Mouse (Mus musculus) forebrain, embryonic 11.5 days (tissue): ENCODE measurements at regions not wholly inside any gene's neighbourhood (a gene's known extent, or its start where the extent isn't known, plus 50 kb on each side); places are given as distances from the start of the nearest gene placed in this dataset.

Source experiments
- ATAC-seq: fragments of 200-750 bp; cut with Nextera tagmentation; replicated peaks from 2 replicates; pipeline ENCODE4 v1.8.0; 2017; ENCODE audit warnings: moderate TSS enrichment; ENCODE audit not compliant: low FRiP score
- DNase-seq: peaks from one replicate; pipeline ENCODE4 v3.0.0-alpha.2; 2017; ENCODE audit warnings: low spot score
- H3K27ac ChIP-seq: fragments of 300-500 bp; sonication (generic); 2 replicates; pipeline ENCODE4 v1.5.1; 2014; ENCODE audit warnings: low read depth, low read length
- H3K27me3 ChIP-seq: fragments of 300-500 bp; sonication (generic); 2 replicates; pipeline ENCODE4 v1.6.1; 2014; ENCODE audit warnings: mild to moderate bottlenecking, low read length, mixed read lengths; ENCODE audit not compliant: control insufficient read depth, insufficient read depth
- H3K36me3 ChIP-seq: fragments of 300-500 bp; sonication (generic); 2 replicates; pipeline ENCODE4 v1.6.1; 2014; ENCODE audit warnings: mild to moderate bottlenecking, low read length, moderate library complexity, mixed read lengths; ENCODE audit not compliant: control insufficient read depth, insufficient read depth
- H3K4me1 ChIP-seq: fragments of 300-500 bp; sonication (generic); replicated peaks from 2 replicates; pipeline ENCODE4 v1.6.1; 2014; ENCODE audit warnings: low read length, mixed read lengths; ENCODE audit not compliant: control insufficient read depth, insufficient read depth
- H3K4me2 ChIP-seq: fragments of 300-500 bp; sonication (generic); 2 replicates; pipeline ENCODE4 v1.6.1; 2014; ENCODE audit warnings: low read depth, mild to moderate bottlenecking, low read length, moderate library complexity, mixed read lengths; ENCODE audit not compliant: severe bottlenecking
- H3K4me3 ChIP-seq: fragments of 300-500 bp; sonication (generic); 2 replicates; pipeline ENCODE4 v1.5.1; 2014; ENCODE audit warnings: low read depth, low read length
- H3K9ac ChIP-seq: fragments of 300-500 bp; sonication (generic); 2 replicates; pipeline ENCODE4 v1.6.1; 2014; ENCODE audit warnings: low read length
- H3K9me3 ChIP-seq: fragments of 300-500 bp; sonication (generic); 2 replicates; pipeline ENCODE4 v1.6.1; 2016; ENCODE audit warnings: low read length, mixed read lengths; ENCODE audit not compliant: control insufficient read depth
- WGBS: fragments of 180-500 bp; shearing (Covaris S2); extraction: QIAGEN DNeasy Blood & Tissue Kit; methylation state at CpG from one replicate; pipeline ENCODE4 v1.1.7; 2014; 5-methylcytosine and 5-hydroxymethylcytosine counted together

DNA sequence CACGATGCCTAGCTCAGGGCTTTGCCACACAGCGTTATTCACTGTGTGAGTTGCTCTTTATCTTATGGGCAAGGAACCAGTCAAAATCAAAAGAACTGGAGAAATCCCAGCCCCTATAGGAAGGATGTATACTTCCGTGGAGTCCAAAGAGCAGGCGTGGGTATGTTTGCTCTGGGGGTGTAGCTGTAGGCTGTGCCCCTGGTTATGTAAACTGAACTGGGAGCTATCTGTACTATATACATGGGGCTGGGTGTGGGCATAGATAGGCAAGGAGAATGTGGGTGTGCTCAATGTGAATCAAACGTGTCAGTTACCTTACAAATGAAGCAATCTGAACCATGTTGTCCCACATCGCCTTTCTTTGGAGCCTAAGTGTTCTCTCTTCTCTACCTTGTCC is 120.3 kb upstream of the Parp11 start:
- no peaks in the 10 kb centered on the region for H3K27me3 ChIP-seq
- no peak for ATAC-seq
- DNase-seq: no peak
- H3K36me3 ChIP-seq: no peaks in the 10 kb centered on the region
- H3K4me2 ChIP-seq: no peak overlapping the region
- 86% methylated on average over 6 of the region's 6 CpGs for WGBS
- peaks cover 16% of the 10 kb centered on the region for H3K4me1 ChIP-seq
- H3K27ac ChIP-seq: no peak overlapping the region
- H3K9me3 ChIP-seq: no peaks in the 10 kb centered on the region
- H3K9ac ChIP-seq: no peak overlapping the region
- no peak overlapping the region for H3K4me3 ChIP-seq

DNA sequence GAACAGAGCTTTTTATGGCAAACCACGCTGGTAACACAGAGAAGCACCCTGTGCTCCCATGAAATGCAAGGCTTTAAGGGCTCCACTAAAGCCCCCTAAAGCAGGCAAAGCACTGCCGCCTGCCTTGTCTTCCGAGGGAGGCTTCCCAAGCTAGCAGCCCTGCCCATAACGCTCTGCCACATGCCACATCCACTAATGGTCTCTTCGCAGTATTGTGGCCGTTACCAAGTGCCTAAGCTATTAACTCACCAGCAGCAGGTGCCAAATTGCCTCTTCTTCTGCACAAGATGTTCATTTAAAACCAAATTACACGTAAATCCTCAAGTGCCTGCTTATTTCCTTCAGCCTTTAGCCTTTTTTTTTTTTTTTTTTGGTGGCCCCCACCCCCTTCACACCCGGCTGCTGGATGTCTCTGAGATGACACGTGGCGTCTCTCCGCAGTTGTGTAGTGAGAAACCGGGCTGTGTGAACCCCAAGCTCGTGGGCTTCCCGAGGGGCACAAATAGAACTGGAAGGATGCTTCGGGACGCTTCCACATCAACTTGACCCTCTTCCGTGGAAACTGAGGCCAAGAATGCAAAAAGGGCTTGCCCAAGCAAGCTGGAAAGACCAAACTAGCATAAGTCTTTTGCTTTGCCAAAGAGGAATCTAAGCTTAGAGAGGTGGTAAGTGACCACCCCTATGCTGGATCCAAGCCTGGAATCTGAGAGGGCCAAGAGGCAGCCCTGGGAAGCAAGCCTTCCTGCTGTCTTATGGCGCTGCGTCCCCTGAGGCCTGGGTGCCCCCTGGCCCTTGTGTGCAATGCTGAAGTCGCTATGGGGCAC is 117.2 kb upstream of the Parp11 start:
- peak overlapping the region; percentile 81 for H3K4me2 ChIP-seq
- WGBS: 28% methylated on average over 20 of the region's 20 CpGs
- H3K9ac ChIP-seq: peak overlapping the region; percentile 5
- peak overlapping the region; percentile 83 for H3K27ac ChIP-seq
- peaks cover 18% of the 10 kb centered on the region for H3K4me1 ChIP-seq
- H3K36me3 ChIP-seq: no peaks in the 10 kb centered on the region
- no peak for ATAC-seq
- no peaks in the 10 kb centered on the region for H3K27me3 ChIP-seq
- DNase-seq: peak; percentile 70
- no peaks in the 10 kb centered on the region for H3K9me3 ChIP-seq
- H3K4me3 ChIP-seq: peak overlapping the region; percentile 39; the same call in 1 of the 2 replicates

DNA sequence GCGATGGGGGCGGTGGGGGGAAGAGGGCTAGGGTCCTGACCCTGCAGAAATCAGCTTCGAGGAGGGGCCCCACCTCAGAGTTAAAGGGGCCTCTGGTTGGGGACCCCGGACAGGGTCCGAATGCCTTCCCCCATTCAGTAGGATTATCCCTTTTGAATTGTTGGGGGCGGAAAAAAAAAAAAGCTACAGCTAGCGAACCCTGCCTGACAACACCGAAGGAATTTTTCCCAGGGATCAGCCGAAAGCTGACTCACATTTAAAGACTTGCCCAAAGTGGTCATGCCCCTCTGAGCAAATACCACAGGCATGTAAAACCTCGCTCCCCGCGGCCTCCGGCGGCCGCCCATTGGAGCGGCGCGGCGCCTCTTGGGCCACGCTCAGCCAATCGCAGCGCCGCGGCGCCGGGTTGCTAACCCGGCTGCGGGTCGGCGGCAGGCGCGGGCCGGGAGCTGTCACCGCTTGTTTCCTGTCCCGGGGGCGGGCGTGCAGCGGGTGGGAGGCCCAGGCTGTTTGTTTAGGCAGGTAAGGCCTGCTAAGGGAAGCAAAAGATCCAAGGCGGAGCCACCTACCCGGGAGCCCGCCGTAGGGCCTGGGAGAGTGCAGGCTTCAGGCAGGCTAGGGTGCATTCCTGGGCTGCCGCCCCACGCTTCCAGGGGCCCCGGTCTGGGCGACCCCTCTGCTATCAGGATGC is 116.5 kb upstream of the Parp11 start:
- WGBS: under 1% methylated on average over 46 of the region's 46 CpGs
- peak; percentile 93 for DNase-seq

DNA sequence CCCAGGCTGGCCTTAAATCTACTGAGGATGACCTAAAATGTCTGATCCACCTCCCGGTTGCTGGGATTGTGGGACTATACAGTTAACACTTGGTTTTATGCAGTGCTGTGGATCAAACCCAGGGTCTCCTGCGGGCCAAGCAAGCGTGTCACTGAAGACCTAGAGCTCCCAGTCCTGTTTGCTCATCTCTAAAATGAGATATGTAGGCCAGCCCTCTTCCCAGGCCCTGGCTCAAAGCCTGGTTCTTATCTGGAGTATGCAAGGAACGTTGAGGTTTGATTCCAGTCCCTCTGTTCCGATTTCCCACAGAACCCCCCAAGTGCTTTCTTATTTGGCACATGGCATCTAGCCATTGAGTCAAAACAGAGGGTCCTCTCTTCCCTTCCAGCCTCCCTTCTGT is 115.5 kb upstream of the Parp11 start:
- Histone ChIP-seq H3K36me3 (no peaks in the 10 kb centered on the region), H3K27ac (no peak overlapping the region; the same call in 1 of the 2 replicates), H3K4me2 (no peak overlapping the region), H3K9ac (no peak overlapping the region), H3K27me3 (no peaks in the 10 kb centered on the region), H3K4me1 (peaks cover 29% of the 10 kb centered on the region), H3K9me3 (no peaks in the 10 kb centered on the region), H3K4me3 (no peak overlapping the region)
- ATAC-seq (no peak), DNase-seq (no peak)
- WGBS: 82% methylated on average over 5 of the region's 5 CpGs

More for the DNA sequence above, 116.5 kb upstream of the Parp11 start:
- Histone ChIP-seq H3K4me2 (peak overlapping the region; percentile 81), H3K9me3 (no peaks in the 10 kb centered on the region), H3K9ac (peak overlapping the region; percentile 67), H3K36me3 (no peaks in the 10 kb centered on the region), H3K4me3 (peak overlapping the region; percentile 39), H3K4me1 (peaks cover 19% of the 10 kb centered on the region), H3K27ac (peak overlapping the region; percentile 85), H3K27me3 (no peaks in the 10 kb centered on the region)
- ATAC-seq: peak; percentile 91

DNA sequence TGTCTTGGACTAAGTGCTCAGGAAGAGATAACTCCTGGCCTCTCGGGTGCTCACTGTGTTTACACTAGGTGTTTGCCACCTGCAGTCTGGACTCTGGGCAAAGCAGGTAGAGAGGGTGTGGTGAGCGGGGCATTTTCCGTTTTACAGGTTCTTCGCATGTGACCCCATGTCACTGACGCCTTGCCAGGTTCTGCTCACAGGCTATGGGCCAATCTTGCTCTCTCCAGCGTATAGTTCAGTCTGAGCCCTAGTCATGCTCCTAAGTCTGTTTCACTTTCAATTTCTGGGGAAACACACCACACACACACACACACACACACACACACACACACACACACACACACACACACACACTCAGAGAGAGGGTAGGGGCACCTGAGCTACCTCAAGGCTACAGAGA is 112.4 kb upstream of the Parp11 start:
- ATAC-seq (no peak), DNase-seq (no peak)
- Histone ChIP-seq H3K9ac (no peak overlapping the region), H3K27me3 (no peaks in the 10 kb centered on the region), H3K36me3 (no peaks in the 10 kb centered on the region), H3K27ac (no peak overlapping the region), H3K4me1 (peaks cover 40% of the 10 kb centered on the region), H3K4me2 (no peak overlapping the region), H3K9me3 (no peaks in the 10 kb centered on the region), H3K4me3 (no peak overlapping the region)
- 91% methylated on average over 6 of the region's 6 CpGs for WGBS

DNA sequence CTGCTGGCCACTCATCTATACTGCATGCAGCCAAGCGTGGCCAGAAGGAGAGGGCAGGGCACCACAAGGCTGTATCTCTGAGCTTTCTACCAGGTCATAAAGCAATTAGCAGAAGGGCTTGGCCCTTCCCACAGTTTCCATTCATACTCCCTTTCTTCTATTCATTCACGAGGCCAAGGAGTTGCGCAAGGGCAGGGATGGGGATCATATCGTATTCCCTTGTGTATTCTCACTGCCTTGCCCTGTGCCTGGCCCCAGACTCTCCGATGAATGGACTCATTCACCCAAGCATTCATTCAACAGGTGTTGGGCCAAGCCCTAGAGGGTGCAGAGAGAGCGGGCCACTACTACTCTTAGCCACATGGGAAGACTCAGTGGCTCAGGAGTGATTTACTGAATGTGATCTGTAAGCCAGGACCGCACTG is 111.2 kb upstream of the Parp11 start:
- 23% methylated on average over 7 of the region's 7 CpGs for WGBS
- Histone ChIP-seq H3K9ac (no peak overlapping the region), H3K4me3 (no peak overlapping the region), H3K9me3 (no peaks in the 10 kb centered on the region), H3K4me2 (no peak overlapping the region), H3K36me3 (no peaks in the 10 kb centered on the region), H3K27me3 (no peaks in the 10 kb centered on the region), H3K27ac (no peak overlapping the region), H3K4me1 (peaks cover 31% of the 10 kb centered on the region)
- DNase-seq (no peak), ATAC-seq (peak; percentile 4; the same call in 1 of the 2 replicates)

DNA sequence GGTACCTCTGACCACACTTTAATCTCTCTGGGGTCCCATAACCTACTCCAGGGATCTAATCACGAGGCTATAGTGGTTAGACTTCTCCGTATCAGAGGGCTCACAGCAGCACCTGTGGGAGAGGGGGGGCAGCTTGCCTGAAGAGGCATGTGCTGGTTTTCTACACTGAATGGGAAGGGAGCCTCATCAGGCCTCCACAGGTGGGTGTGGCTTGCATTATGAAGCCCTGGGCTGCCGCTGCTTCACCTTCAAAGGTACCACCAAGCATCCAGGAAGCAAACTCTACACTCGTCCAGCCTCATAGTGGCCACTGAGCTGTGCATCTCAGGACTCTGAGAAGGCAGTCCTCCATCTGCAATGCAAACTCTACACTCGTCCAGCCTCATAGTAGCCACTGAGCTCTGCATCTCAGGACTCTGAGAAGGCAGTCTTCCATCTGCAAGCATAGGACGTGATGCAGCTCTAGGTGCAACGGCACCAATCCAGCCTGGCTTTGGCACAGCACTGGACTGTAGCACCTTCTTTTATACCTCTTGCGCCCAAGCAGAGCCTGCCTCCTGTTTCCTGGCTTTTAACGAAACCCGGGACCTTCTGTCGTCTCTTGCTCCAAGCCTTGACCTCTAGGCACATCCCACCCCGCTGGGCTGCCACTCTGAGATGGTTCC is 110.5 kb upstream of the Parp11 start:
- no peak for DNase-seq
- no peaks in the 10 kb centered on the region for H3K27me3 ChIP-seq
- ATAC-seq: peak; percentile 19
- H3K36me3 ChIP-seq: no peaks in the 10 kb centered on the region
- 16% methylated on average over 12 of the region's 12 CpGs for WGBS
- H3K4me1 ChIP-seq: peaks cover 31% of the 10 kb centered on the region
- peak overlapping the region; percentile 94 for H3K27ac ChIP-seq
- no peak overlapping the region for H3K4me3 ChIP-seq
- H3K9me3 ChIP-seq: no peaks in the 10 kb centered on the region
- H3K9ac ChIP-seq: peak overlapping the region; percentile 27; the same call in 1 of the 2 replicates
- peak overlapping the region; percentile 22; the same call in 1 of the 2 replicates for H3K4me2 ChIP-seq

DNA sequence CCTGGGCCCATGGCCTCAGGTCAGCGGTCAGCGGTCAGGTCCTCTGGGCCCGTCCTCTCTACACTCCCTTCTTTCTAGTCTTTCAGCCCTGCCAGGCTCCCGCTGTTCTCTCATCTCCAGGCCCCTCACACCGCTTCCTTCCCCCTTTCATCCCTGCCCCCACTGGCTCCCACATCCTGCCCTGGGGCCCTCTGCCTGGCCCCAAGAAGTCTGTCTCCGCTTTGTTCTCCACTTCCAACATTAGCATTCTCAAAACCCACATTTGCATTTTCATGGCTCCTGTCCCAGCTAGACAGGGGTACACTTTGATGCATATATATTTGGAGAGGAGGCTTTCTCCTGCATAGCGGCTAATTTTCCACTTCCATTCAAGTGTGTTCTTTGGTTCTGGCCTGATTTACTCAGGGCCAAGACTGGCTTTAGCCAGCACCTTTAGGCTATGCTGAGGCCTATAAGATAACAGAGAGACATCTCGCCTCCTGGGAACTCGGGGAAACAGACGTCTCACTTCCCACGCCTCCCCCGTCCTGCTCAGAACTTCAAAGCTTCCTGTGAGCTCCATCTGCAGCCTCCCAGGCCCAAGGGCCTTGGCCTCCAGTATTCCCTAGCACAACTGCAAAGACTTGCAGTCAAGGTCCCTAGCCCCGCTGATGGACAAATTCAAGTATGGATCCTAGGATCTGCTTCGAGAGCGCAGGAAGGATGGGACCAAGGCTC is 109.8 kb upstream of the Parp11 start:
- peak; percentile 81 for DNase-seq

More for the DNA sequence above, 109.8 kb upstream of the Parp11 start:
- Histone ChIP-seq H3K4me1 (peaks cover 29% of the 10 kb centered on the region), H3K27me3 (no peaks in the 10 kb centered on the region), H3K4me2 (peak overlapping the region; percentile 22; the same call in 1 of the 2 replicates), H3K4me3 (no peak overlapping the region), H3K36me3 (no peaks in the 10 kb centered on the region), H3K9ac (peak overlapping the region; percentile 38), H3K9me3 (no peaks in the 10 kb centered on the region), H3K27ac (peak overlapping the region; percentile 94)
- peak; percentile 85 for ATAC-seq
- 5% methylated on average over 15 of the region's 15 CpGs for WGBS
